Mouse (Mus musculus): ENCODE measurements at regions not wholly inside any gene's neighbourhood (a gene's known extent, or its start where the extent isn't known, plus 50 kb on each side); places are given as distances from the start of the nearest gene placed in this dataset.

DNA sequence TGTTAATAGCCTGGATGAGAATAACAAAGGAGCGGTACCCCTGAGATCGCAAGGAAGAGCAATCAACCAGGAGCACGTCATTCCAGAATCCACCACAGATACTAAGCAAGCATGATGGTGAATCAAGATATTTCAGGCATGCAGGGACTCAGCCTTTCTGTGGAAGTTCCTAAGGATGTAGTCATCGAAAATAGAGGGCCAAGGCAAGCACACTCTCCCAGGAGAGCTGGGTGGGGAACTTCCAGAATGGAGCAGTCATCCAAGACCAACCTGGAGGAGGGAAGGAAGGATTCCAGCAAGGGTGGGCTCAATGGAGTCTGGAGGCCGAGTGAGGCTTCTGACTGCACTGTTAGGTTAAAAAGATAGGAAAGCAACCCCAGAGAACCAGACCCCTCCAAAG, 75.0 kb upstream of the S1pr3 start:
- no peak for DNase-seq (ENCODE audit: low spot score in 2 of 2)

DNA sequence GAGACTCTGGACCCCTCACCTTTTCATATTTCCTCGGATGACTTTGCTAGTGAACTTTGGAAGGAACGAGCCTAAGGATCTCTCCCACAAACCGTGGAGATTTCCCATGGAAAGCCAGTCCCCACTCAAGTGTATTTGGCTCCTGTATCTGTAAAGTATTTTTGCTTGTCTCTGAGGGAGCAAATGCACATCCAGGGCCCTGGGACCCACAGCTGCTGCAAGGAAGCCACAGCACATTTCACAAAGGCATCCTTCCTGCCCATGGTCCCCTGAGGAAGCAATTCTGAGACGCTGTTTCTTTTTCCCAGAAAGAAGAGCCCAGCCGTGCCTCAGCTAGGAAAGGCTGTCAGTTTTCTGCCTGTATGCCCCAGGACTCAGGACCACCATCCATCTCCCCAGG, 71.7 kb upstream of the S1pr3 start:
- no peak for DNase-seq (ENCODE audit: low spot score in 2 of 2)

DNA sequence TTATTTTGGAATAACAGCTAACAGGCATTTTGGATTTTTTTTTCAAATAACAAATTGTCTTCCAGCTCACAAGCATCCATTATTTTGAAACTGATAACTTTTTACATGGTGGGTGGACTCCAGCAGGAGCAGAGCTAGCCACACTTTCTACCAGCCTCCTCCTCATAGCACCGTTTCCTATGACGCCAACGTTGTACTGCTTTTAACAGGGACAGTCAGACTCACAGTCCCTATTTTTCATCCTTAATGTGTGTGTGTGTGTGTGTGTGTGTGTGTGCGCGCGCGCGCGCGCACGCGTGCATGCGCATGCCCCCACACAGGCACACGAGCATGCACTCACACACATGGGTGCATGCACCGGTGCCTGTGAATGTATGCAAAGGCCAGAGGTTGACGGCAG, 70.5 kb upstream of the S1pr3 start:
- DNase-seq (ENCODE audit: low spot score in 2 of 2), result no peak

DNA sequence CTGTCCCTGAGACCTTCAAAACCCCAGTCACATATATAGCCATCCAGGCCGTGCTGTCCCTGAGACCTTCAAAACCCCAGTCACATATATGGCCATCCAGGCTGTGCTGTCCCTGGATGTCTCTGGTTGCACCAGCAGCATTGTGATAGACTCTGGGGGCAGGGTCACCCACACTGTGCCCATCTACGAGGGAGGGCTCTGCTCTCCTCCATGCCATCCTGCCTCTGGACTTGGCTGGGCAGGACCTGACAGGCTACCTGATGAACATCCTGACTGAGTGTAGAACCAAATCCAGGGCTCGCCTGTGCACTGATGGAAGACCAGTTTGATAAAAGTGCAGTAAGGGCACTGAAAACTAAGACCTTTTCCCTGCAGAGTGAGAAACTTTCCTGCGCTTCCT, 63.1 kb upstream of the S1pr3 start:
- no peak for DNase-seq (ENCODE audit: low spot score in 2 of 2)

DNA sequence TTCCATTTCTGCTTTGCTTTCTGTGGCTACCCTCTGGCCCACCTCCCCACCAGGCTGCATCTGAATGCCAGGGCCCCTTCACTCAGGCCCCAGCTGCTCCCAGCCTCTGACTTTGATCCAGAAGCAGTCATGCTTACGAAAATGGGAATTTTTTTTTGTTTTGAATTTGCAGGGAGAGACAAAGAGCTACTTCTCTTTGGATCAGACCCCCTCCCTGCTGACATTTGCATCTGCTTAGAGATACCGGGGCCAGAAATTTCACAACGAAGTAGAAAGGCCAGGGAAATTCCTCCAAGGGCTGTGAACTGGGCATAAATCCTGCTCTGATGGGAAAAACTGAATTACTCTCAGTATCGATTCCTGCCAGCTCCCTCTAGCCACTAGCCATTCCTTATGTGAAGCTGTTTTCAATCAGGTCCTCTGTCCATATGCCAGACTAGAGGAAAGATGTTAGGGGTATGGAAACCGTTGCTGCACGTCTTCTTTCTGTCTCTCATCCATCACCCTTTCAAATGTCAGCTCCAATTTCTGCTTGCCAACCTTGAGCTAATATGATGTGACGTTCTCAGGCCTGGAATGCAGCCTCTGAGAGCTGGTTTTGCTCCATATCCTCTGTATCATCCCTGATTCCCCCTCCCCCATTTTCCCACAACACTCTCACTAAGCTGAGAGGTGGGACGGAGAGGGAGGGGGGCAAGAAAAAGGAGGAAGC, 62.4 kb upstream of the S1pr3 start:
- DNase-seq (ENCODE audit: low spot score in 2 of 2), result no peak

DNA sequence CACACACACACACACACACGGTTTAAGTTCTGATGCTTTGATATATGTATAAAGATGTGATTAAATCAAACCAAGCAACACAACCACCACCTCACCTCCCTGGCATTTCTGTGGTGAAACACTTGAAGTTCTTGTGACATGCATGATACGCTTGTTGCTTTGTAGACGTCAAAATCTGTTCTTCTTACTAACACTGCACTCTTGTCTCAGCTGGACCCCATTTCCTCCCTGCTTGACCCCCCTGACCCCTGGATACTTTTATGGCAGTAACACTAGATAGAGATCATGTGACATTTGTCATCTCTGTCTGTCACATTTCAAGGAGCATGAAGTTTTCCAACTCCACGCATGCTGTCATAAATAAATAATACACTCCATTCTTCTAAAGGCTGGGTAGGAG, 59.7 kb upstream of the S1pr3 start:
- DNase-seq (ENCODE audit: low spot score in 2 of 2), result no peak

DNA sequence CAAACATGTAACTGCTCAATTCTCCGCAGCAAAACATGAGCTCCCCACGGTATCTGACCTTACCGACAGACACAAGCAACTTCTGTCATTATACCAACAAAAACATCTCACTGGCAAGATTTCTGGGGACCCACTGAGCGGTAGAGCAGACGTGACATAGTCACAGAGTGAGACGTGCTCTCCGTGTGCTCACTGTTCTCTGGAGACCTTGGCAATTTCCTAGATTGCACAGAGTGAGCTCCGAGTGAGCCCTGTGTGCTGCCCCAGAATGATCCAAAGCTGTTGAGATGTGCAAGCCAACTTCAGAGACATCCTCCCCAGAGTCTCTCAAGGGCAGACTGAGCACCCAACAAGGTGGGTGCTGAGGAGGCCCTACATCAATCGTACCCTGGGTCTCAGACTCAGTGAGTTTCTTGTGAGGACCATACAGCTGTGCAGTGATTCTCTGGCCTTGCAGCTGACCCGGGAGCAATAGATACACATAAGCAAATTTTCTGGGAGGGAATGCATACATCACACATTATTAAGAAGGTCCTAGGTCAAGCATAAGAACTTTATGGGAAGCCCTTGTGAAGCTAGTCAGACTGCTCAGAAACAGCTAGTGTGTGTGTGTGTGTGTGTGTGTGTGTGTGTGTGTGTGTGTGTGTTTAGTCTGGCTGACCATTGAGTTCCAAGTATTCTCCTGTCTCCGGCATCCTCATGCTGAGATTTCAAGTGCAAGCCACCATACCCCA, 58.5 kb upstream of the S1pr3 start:
- DNase-seq (ENCODE audit: low spot score in 2 of 2), result no peak

DNA sequence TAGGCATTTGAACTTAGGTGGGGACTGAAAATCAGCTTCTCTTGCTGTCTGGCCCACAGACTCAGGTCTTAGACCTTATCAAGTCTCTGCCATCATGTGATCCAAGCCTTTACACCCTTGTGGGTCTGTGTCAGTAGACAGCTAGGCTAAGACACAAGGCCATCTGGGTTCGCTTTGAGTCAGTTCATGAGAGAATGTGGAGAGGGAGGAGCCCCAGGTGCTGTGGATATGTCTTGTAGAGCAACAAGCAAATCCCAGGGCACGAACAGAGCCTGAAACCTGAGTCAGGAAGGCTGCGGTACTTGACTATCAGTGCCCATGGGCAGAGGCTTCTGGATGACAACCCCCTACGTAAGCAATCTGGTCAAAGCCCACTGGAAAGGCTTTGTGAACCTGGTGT, 55.6 kb upstream of the S1pr3 start:
- no peak for DNase-seq (ENCODE audit: low spot score in 2 of 2)

DNA sequence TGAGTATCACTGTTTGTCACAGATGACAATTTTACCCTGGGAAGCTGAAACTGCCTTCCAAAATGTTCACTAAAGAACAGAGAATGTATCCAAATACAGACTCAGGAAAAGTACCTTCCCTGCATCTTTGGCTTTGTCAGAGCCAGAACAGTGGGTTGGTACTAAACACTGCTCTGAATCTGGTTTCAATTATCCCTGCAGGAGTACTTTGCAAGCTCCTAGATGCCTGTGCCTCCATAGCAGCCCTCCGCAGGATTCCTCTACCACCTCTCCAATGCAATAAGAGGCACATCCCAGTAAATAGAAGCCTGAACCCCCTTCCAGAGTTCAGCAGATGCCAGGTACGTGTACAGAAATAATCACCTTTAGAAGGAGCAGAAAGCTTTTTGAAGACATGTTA, 52.9 kb upstream of the S1pr3 start:
- DNase-seq (ENCODE audit: low spot score in 2 of 2), result no peak

All from frontal cortex, postnatal 36 days (tissue).